In the genomic region with DNA sequence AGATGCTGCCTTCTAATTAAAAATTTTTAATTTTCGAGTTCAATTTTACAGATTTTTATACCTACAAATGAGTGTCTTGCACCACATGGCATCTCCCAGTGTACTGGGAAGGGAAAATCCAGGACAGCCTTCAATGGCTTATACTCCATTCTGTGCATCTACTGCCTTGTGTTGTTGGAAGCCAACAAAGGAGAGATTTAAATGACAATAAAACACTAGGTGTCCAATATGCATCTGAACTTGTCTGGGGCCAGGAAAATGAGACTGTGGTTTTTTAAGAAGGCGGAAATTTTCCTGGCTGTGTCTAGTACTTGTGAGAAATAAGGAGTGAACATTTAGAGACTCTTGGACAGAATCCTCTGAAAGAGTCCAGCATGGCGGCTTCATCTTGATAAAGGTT, we compare ENCODE assay signal across 26 mouse cellular contexts.
"Had no signal": no experiment of that assay in that cellular context is flagged by ENCODE, and none has a peak within 500 bp of the region (broad histone marks: within the 10 kb centered on the region; RNA-seq: fewer than 3 reads in every experiment).

No protein-coding gene starts in this region.

- H3K9me3 ChIP-seq: heart, embryonic 10.5 days; heart, embryonic 12.5 days; hindbrain, embryonic 10.5 days; hindbrain, embryonic 12.5 days; hindbrain, embryonic 15.5 days; limb, embryonic 13.5 days; limb, embryonic 15.5 days; liver, embryonic 12.5 days had no signal

- H3K36me3 ChIP-seq: heart, embryonic 10.5 days; heart, embryonic 12.5 days; hindbrain, embryonic 10.5 days; hindbrain, embryonic 12.5 days; hindbrain, embryonic 15.5 days; limb, embryonic 13.5 days; limb, embryonic 15.5 days; liver, embryonic 12.5 days had no signal

- H3K4me1 ChIP-seq: heart, embryonic 10.5 days; heart, embryonic 12.5 days; hindbrain, embryonic 10.5 days; hindbrain, embryonic 12.5 days; hindbrain, embryonic 15.5 days; limb, embryonic 13.5 days; limb, embryonic 15.5 days; liver, embryonic 12.5 days had no signal

- H3K4me2 ChIP-seq: heart, embryonic 12.5 days; hindbrain, embryonic 12.5 days; hindbrain, embryonic 15.5 days; limb, embryonic 13.5 days; limb, embryonic 15.5 days; liver, embryonic 12.5 days had no signal

- H3K9ac ChIP-seq: heart, embryonic 12.5 days; hindbrain, embryonic 12.5 days; hindbrain, embryonic 15.5 days; limb, embryonic 13.5 days; limb, embryonic 15.5 days; liver, embryonic 12.5 days; liver, embryonic 14.5 days had no signal

- ATAC-seq: hindbrain, postnatal 0 days; intestine, embryonic 16.5 days; liver, embryonic 12.5 days had no signal

- DNase-seq: gastrocnemius, adult 2 months; gastrocnemius, postnatal 10 days; gastrocnemius, postnatal 25 days; heart, adult 18-20 months; heart, postnatal 10 days; heart, postnatal 4 days; kidney, adult 11 months; kidney, adult 2 months; kidney, adult 9 months; kidney, postnatal 10 days; kidney, postnatal 25 days; kidney, postnatal 4 days; layer of hippocampus, postnatal 36 days; left cerebral cortex, postnatal 4 days had no signal

- H3K4me3 ChIP-seq: gastrocnemius, adult 2 months; heart, embryonic 10.5 days; heart, embryonic 12.5 days; hindbrain, embryonic 10.5 days; hindbrain, embryonic 12.5 days; hindbrain, embryonic 15.5 days; layer of hippocampus, adult 2 months; limb, embryonic 13.5 days; limb, embryonic 15.5 days; liver, embryonic 12.5 days had no signal

- H3K27ac ChIP-seq: gastrocnemius, adult 2 months; heart, embryonic 10.5 days; hindbrain, embryonic 10.5 days; hindbrain, embryonic 12.5 days; hindbrain, embryonic 15.5 days; hindbrain, postnatal 0 days; layer of hippocampus, adult 2 months; limb, embryonic 13.5 days; limb, embryonic 15.5 days; liver, embryonic 12.5 days; liver, embryonic 14.5 days had no signal

- H3K27me3 ChIP-seq: heart, embryonic 12.5 days; hindbrain, embryonic 12.5 days; hindbrain, embryonic 15.5 days; limb, embryonic 13.5 days; limb, embryonic 15.5 days; liver, embryonic 12.5 days had no signal
